Mouse (Mus musculus) hindbrain, embryonic 14.5 days (tissue): Measurements from ENCODE around the gene Ccdc85c. TPM values are rescaled to one million over a fixed set of nuclear protein-coding genes. Genes with fewer than 3 reads are reported as not detected.

ENCODE experiments used
- ATAC-seq: fragments of 200-750 bp; cut with Nextera tagmentation; 2 replicates; pipeline ENCODE4 v1.8.0; 2017; ENCODE audit warnings: moderate number of reproducible peaks, mild to moderate bottlenecking, moderate TSS enrichment, moderate library complexity; ENCODE audit not compliant: low FRiP score
- DNase-seq: peaks from one replicate; pipeline ENCODE4 v3.0.0-alpha.2; 2015; ENCODE audit warnings: low spot score
- H3K27ac ChIP-seq: fragments of 300-500 bp; sonication (generic); 2 replicates; pipeline ENCODE4 v1.5.1; 2014; ENCODE audit warnings: mild to moderate bottlenecking, moderate library complexity
- H3K27me3 ChIP-seq: fragments of 300-500 bp; sonication (generic); 2 replicates; pipeline ENCODE4 v1.6.1; 2014; ENCODE audit warnings: mild to moderate bottlenecking, low read length, mixed read lengths; ENCODE audit not compliant: control insufficient read depth, insufficient read depth
- H3K36me3 ChIP-seq: fragments of 300-500 bp; sonication (generic); replicated peaks from 2 replicates; pipeline ENCODE4 v1.6.1; 2014; ENCODE audit not compliant: control insufficient read depth, insufficient read depth
- H3K4me1 ChIP-seq: fragments of 300-500 bp; sonication (generic); replicated peaks from 2 replicates; pipeline ENCODE4 v1.6.1; 2014; ENCODE audit warnings: antibody characterized with exemption, low read length, mixed read lengths; ENCODE audit not compliant: control insufficient read depth, insufficient read depth
- H3K4me2 ChIP-seq: fragments of 300-500 bp; sonication (generic); replicated peaks from 2 replicates; pipeline ENCODE4 v1.6.1; 2014; ENCODE audit warnings: mild to moderate bottlenecking, moderate library complexity
- H3K4me3 ChIP-seq: fragments of 300-500 bp; sonication (generic); replicated peaks from 2 replicates; pipeline ENCODE4 v1.5.1; 2014; ENCODE audit warnings: mild to moderate bottlenecking, low read length
- H3K9ac ChIP-seq: fragments of 300-500 bp; sonication (generic); 2 replicates; pipeline ENCODE4 v1.6.1; 2014
- H3K9me3 ChIP-seq: fragments of 300-500 bp; sonication (generic); 2 replicates; pipeline ENCODE4 v1.6.1; 2016; ENCODE audit warnings: low read length; ENCODE audit not compliant: control insufficient read depth
- WGBS: fragments of 180-500 bp; shearing (Covaris S2); extraction: QIAGEN DNeasy Blood & Tissue Kit; methylation state at CpG from one replicate; pipeline ENCODE4 v1.1.7; 2014; 5-methylcytosine and 5-hydroxymethylcytosine counted together
- polyA plus RNA-seq: library from polyadenylated mRNA; unstranded; fragments of >200 nt; fragmentation: Nextera tagmentation; extraction: Ambion mirVana; gene quantifications from 2 replicates; pipeline ENCODE4 v1.2.1, GENCODE M21; 2014

The Ccdc85c gene
- polyA plus RNA-seq = 13.9 and 16.5 TPM in 2 replicates

DNA sequence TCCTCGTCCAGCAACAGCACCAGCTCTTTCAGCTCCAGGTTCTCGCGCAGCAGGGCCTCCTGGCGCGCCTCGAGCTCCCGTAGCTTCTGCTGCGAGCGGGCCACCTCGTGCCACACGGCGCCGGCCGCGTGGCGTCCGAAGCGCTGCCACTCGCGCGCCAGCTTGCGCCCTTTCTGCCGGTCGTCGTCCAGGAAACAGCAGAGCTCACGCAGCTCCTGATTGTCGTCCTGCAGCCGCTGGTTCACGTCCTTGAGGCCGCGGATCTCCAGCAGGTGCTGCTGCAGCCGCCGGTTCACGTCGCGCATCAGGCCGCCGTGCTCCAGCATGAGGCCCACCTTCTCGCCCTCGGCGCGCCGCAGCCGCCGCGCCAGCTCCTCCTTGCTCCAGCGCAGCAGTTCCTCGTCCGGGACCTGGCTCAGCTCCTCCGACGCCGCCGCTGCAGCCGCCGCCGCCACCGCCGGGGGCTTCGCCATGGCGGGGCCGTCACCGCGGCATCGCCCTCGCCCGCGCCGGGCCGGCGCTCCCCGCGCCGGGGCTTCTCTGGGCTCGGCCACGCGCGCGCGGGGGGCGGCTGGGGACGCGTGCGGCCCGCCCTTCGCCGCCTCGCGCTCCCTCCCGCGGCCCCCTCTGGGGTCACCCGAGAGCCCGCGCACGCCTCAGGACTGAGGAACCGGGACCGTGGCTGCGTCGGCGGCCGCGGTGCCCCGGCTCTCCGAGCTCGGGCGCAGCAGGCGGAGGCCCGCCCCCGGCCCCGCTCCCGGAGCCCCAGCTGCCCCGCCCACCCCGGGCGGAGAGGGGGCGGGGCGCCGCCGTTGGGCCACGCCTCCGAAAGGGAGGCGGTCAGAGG, at the start of gene Ccdc85c:
Ccdc85c (minus strand) TSS at position 765 of the 847 bp plus-strand sequence.
- Histone ChIP-seq H3K4me1 (peaks cover 68% of the 10 kb centered on the region), H3K36me3 (no peaks in the 10 kb centered on the region), H3K9me3 (no peaks in the 10 kb centered on the region), H3K27ac (peak within 1 kb of the TSS; percentile 98), H3K9ac (peak within 1 kb of the TSS; percentile 90), H3K27me3 (no peaks in the 10 kb centered on the region), H3K4me2 (peak within 1 kb of the TSS; percentile 97), H3K4me3 (peak within 1 kb of the TSS; percentile 65)
- ATAC-seq (no peak), DNase-seq (peak; percentile 54)
- WGBS = under 1% methylated on average over 87 of the region's 120 CpGs

DNA sequence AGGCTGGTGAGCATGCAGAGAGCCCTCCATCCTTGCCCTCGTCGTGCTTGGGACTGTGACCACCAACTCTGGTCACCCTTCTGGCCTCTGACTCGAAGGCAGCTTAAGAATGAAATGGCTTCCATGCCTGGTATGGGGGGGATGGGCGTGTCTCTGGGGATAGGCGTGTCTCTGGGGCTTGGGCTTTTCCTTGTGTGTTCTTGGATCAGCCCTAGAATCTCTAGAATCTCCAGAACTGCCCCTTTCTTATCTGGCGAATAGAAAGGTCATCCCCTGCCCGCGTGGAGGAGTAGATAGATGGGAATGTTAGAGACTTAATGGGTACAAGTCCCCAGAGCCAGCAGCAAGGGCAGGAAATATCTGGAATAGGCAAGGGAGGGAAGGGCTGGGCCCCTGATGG, 44.9 kb upstream of the Ccdc85c start:
- peaks cover 16% of the 10 kb centered on the region; the same call in 1 of the 2 replicates for H3K4me1 ChIP-seq
- no peak overlapping the region for H3K4me2 ChIP-seq
- H3K27ac ChIP-seq = peak overlapping the region; percentile 32; the same call in 1 of the 2 replicates
- peaks cover 30% of the 10 kb centered on the region for H3K27me3 ChIP-seq
- no peak overlapping the region for H3K9ac ChIP-seq
- DNase-seq (no peak), ATAC-seq (0 out of 2 replicates have a peak, but pooled peaks have one; percentile 3)
- no peaks in the 10 kb centered on the region for H3K9me3 ChIP-seq
- no peaks in the 10 kb centered on the region for H3K36me3 ChIP-seq
- 6% methylated on average over 8 of the region's 8 CpGs for WGBS
- no peak overlapping the region for H3K4me3 ChIP-seq

DNA sequence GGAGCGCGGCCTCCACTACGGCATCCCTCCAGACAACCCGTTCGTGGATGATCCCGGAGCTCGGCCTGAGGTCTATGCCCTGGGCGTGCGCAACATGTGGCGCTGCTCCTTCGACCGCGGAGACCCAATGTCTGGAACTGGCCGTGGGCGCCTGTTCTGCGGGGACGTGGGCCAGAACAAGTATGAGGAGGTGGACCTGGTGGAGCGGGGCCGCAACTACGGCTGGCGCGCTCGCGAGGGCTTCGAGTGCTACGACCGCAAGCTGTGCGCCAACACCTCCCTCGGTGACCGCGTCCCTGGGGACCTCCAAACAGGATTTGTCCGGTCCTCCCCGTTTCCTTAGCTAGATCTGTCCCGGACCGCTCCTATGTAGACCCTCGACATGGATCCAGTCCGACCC, 43.3 kb upstream of the Ccdc85c start:
- Histone ChIP-seq H3K4me2 (peak overlapping the region; percentile 41), H3K9ac (no peak overlapping the region), H3K9me3 (no peaks in the 10 kb centered on the region), H3K27ac (no peak overlapping the region), H3K27me3 (peaks cover 30% of the 10 kb centered on the region), H3K36me3 (no peaks in the 10 kb centered on the region), H3K4me1 (peaks cover 16% of the 10 kb centered on the region; the same call in 1 of the 2 replicates), H3K4me3 (peak overlapping the region; percentile 12; the same call in 1 of the 2 replicates)
- ATAC-seq = no peak
- WGBS = 18% methylated on average over 37 of the region's 37 CpGs
- DNase-seq = no peak

- no peak overlapping the region for H3K9ac ChIP-seq
- H3K4me1 ChIP-seq = peaks cover 16% of the 10 kb centered on the region; the same call in 1 of the 2 replicates
These were observed 42.7 kb upstream of the Ccdc85c start for GRCm38 (mm10) chr12:108317826-108318430.

DNA sequence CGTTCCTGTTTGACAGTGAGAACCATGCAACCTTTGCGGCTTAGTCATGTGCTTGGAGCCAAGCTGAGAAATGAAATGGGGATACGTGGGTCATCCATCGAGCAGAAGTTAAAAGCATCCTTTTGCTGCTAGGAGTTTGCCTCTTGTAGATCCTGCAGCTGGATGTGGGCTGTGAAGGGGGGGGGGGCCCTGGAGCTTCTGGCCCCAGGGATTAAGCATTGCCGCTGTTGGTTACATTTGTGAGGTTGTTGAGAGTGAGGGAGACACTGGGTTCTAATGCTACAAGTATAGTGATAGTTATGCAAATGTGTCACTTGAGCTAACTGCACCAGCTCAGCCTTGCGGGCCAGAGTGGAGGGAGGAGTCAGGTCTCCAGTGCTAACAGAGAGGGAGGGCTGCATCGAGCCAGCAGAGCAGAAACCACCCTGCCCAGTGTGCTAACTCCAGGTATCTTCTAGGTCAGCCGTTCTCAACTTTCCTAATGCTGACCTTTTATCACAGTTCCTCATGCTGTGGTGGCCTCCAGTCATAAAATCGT, 42.0 kb upstream of the Ccdc85c start:
- peaks cover 16% of the 10 kb centered on the region; the same call in 1 of the 2 replicates for H3K4me1 ChIP-seq
- H3K36me3 ChIP-seq = no peaks in the 10 kb centered on the region
- no peak overlapping the region for H3K9ac ChIP-seq
- H3K4me3 ChIP-seq = no peak overlapping the region
- DNase-seq = no peak
- H3K4me2 ChIP-seq = no peak overlapping the region
- H3K27ac ChIP-seq = no peak overlapping the region
- peaks cover 30% of the 10 kb centered on the region for H3K27me3 ChIP-seq
- 7% methylated on average over 9 of the region's 9 CpGs for WGBS
- no peak for ATAC-seq
- H3K9me3 ChIP-seq = no peaks in the 10 kb centered on the region

More at GRCm38 (mm10) chr12:108317826-108318430, 42.7 kb upstream of the Ccdc85c start:
- no peak overlapping the region for H3K27ac ChIP-seq
- DNase-seq = no peak
- WGBS = 24% methylated on average over 18 of the region's 18 CpGs
- H3K9me3 ChIP-seq = no peaks in the 10 kb centered on the region
- H3K36me3 ChIP-seq = no peaks in the 10 kb centered on the region
- no peak for ATAC-seq
- H3K4me3 ChIP-seq = no peak overlapping the region
- H3K27me3 ChIP-seq = peaks cover 30% of the 10 kb centered on the region
- peak overlapping the region; percentile 41 for H3K4me2 ChIP-seq

GRCm38 (mm10) chr12:108316655-108317054, 41.4 kb upstream of the Ccdc85c start:
- H3K4me1 ChIP-seq = peaks cover 16% of the 10 kb centered on the region; the same call in 1 of the 2 replicates
- no peaks in the 10 kb centered on the region for H3K36me3 ChIP-seq
- no peak overlapping the region for H3K4me3 ChIP-seq
- WGBS = 32% methylated on average over 6 of the region's 6 CpGs
- H3K9ac ChIP-seq = no peak overlapping the region
- no peaks in the 10 kb centered on the region for H3K9me3 ChIP-seq
- H3K4me2 ChIP-seq = no peak overlapping the region
- no peak overlapping the region for H3K27ac ChIP-seq
- no peak for ATAC-seq
- DNase-seq = no peak
- peaks cover 30% of the 10 kb centered on the region for H3K27me3 ChIP-seq

GRCm38 (mm10) chr12:108315818-108316217, 40.6 kb upstream of the Ccdc85c start:
- 43% methylated on average over 10 of the region's 10 CpGs for WGBS
- H3K4me2 ChIP-seq = no peak overlapping the region
- DNase-seq (no peak), ATAC-seq (no peak)
- H3K9ac ChIP-seq = no peak overlapping the region
- no peaks in the 10 kb centered on the region for H3K36me3 ChIP-seq
- peaks cover 16% of the 10 kb centered on the region; the same call in 1 of the 2 replicates for H3K4me1 ChIP-seq
- no peak overlapping the region for H3K4me3 ChIP-seq
- H3K9me3 ChIP-seq = no peaks in the 10 kb centered on the region
- H3K27me3 ChIP-seq = peaks cover 30% of the 10 kb centered on the region
- H3K27ac ChIP-seq = no peak overlapping the region

- WGBS = 85% methylated on average over 1 of the region's 1 CpGs
- H3K36me3 ChIP-seq = no peaks in the 10 kb centered on the region
- peaks cover 13% of the 10 kb centered on the region for H3K27me3 ChIP-seq
- DNase-seq (no peak), ATAC-seq (no peak)
- H3K27ac ChIP-seq = no peak overlapping the region
- no peak overlapping the region for H3K4me3 ChIP-seq
- no peaks in the 10 kb centered on the region for H3K9me3 ChIP-seq
- peaks cover 6% of the 10 kb centered on the region; the same call in 1 of the 2 replicates for H3K4me1 ChIP-seq
- no peak overlapping the region for H3K4me2 ChIP-seq
- no peak overlapping the region for H3K9ac ChIP-seq
These were observed 38.1 kb upstream of the Ccdc85c start for GRCm38 (mm10) chr12:108313244-108313772.

GRCm38 (mm10) chr12:108312432-108312851, 37.2 kb upstream of the Ccdc85c start:
- no peak overlapping the region for H3K9ac ChIP-seq
- 0 out of 2 replicates have a peak, but pooled peaks cover 4% of the 10 kb centered on the region for H3K27me3 ChIP-seq
- no peak overlapping the region for H3K4me2 ChIP-seq
- ATAC-seq = no peak
- H3K9me3 ChIP-seq = no peaks in the 10 kb centered on the region
- no peak overlapping the region for H3K4me3 ChIP-seq
- H3K36me3 ChIP-seq = no peaks in the 10 kb centered on the region
- DNase-seq = no peak
- H3K4me1 ChIP-seq = peaks cover 4% of the 10 kb centered on the region; the same call in 1 of the 2 replicates
- H3K27ac ChIP-seq = no peak overlapping the region
- 24% methylated on average over 6 of the region's 6 CpGs for WGBS
